Mouse (Mus musculus) heart, adult 2 months (tissue): Measurements from ENCODE around the gene Map7.

Experiments used
- CTCF ChIP-seq: fragments of 200-600 bp; IDR thresholded peaks from 2 replicates; pipeline ENCODE4 v1.8.1; 2022; ENCODE audit warnings: antibody characterized with exemption, mild to moderate bottlenecking, moderate library complexity
- EP300 ChIP-seq: fragments of 200-500 bp; IDR thresholded peaks from 2 replicates; pipeline ENCODE4 v1.6.1; 2011; ENCODE audit warnings: low read depth, low read length, control low read depth; ENCODE audit not compliant: insufficient read depth
- POLR2A ChIP-seq: fragments of 200-500 bp; IDR thresholded peaks from 2 replicates; pipeline ENCODE4 v1.6.1; 2011; ENCODE audit warnings: mild to moderate bottlenecking, low read depth, low read length, control low read depth; ENCODE audit not compliant: insufficient read depth

GRCm38 (mm10) chr10:20166797-20167196 is 18.5 kb downstream of the Map7 start:
- TF ChIP-seq POLR2A (no peak), CTCF (no peak), EP300 (no peak)
